Mouse (Mus musculus) bone marrow, adult 2 months (tissue): ENCODE data around the gene Reep3.

Source experiments
- CTCF ChIP-seq: fragments of 200-500 bp; IDR thresholded peaks from 2 replicates; pipeline ENCODE4 v1.5.1; 2011; ENCODE audit warnings: low read length, control low read depth; ENCODE audit not compliant: control insufficient read depth, insufficient read depth
- POLR2A ChIP-seq: fragments of 200-500 bp; IDR thresholded peaks from 2 replicates; pipeline ENCODE4 v1.6.1; 2011; ENCODE audit warnings: low read depth, mild to moderate bottlenecking, control low read depth, low read length, borderline replicate concordance; ENCODE audit not compliant: control insufficient read depth

- TF ChIP-seq POLR2A (no peak), CTCF (no peak)
Measured at GRCm38 (mm10) chr10:67099183-67099929, 2.6 kb upstream of the Reep3 start.
